Mouse (Mus musculus) splenic B cell, adult 2 months (primary cell): Measurements from ENCODE around the gene Ttf1.
"Not testable (repeated sequence)": the region's sequence is repeated elsewhere in the genome, so short reads cannot be mapped to it uniquely, and the experiment has no call there.

Source experiments
- DNase-seq: peaks from one replicate; pipeline ENCODE4 v3.0.0-alpha.2; 2011; ENCODE audit warnings: low read depth, low spot score
- H3K27me3 ChIP-seq: 2 replicates; pipeline ENCODE4 v1.6.1; 2012; ENCODE audit warnings: mild to moderate bottlenecking, low read length, moderate library complexity, mixed read lengths; ENCODE audit not compliant: control insufficient read depth, poor library complexity, insufficient read depth, severe bottlenecking
- H3K36me3 ChIP-seq: 2 replicates; pipeline ENCODE4 v1.6.1; 2012; ENCODE audit warnings: mild to moderate bottlenecking, low read length, moderate library complexity, mixed read lengths; ENCODE audit not compliant: control insufficient read depth, poor library complexity, insufficient read depth, severe bottlenecking

Ttf1 gene

DNA sequence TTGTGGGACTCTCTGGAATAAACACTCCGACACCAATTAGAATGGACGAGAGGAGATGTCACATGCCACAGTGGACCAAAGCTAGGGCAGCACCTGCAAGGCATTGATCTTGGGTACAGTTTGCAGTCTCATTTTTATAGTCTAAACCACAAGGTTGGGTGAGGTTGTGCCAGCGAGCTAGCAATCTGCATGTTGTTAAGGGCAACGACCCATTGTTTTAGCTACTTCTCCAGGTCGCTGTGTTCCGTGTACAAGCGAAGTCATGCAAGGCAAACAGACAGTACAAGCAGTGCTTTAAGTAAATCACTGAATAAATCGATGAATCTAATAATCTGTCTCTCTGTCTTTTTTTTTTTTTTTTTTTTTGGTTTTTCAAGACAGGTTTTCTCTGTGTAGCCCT is 35.6 kb downstream of the Ttf1 start:
- Histone ChIP-seq H3K36me3 (no peaks in the 10 kb centered on the region), H3K27me3 (no peaks in the 10 kb centered on the region)
- DNase-seq, result no peak

DNA sequence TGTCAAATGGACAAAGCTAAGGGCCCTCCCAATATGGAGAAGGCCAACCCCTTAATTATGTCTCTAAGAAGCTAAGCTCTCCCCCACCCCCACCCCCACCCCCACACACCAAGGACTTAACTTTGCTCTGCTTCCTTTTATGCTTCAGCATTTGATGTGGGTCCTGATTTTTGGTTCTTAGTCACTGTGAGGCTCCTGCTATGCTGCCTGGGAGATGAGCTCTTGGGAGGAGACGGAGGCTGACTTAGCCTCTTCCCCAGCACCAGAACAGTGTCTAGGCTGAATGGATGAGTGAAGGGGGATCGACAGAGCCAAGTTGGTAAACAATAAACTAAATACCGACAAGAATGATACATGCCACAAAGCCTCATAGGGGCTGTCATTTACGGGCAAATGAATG is 36.7 kb downstream of the Ttf1 start:
- DNase-seq, result no peak
- H3K36me3 ChIP-seq, result no peaks in the 10 kb centered on the region

DNA sequence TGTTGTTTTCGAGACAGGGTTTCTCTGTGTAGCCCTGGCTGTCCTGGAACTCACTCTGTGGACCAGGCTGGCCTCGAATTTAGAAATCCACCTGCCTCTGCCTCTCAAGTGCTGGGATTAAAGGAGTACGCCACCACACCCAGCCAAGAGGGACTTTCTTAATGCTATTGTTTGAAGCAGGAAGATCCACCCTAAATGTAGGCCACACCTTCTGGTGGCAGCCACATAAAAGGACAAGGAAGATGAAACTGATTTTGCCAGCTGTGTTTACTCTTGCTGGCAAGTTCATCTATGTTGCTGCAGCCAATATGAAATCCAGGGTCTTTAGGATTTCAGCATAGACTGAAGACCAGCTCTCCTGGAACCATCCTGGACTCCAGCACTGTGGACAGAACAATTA is 37.4 kb downstream of the Ttf1 start:
- no peak for DNase-seq
- Histone ChIP-seq H3K27me3 (no peaks in the 10 kb centered on the region), H3K36me3 (no peaks in the 10 kb centered on the region)

More for the DNA sequence above, 36.7 kb downstream of the Ttf1 start:
- no peaks in the 10 kb centered on the region for H3K27me3 ChIP-seq

DNA sequence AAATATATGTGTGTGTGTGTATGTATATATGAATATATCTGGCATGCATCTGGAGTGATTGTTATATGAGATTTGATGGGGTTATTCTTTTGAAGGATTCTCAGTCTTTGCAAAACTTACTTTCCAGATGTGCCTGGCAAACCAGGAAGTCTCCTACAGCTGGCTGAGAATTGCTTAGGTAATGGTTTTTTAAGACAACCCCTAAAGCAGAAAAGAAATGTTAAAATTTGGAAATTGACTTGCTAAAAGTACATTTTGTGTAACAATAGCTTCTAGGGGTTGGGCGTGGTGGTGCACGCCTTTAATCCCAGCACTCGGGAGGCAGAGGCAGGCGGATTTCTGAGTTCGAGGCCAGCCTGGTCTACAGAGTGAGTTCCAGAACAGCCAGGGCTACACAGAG is 37.9 kb downstream of the Ttf1 start:
- not testable (repeated sequence) for H3K27me3 ChIP-seq, H3K36me3 ChIP-seq

DNA sequence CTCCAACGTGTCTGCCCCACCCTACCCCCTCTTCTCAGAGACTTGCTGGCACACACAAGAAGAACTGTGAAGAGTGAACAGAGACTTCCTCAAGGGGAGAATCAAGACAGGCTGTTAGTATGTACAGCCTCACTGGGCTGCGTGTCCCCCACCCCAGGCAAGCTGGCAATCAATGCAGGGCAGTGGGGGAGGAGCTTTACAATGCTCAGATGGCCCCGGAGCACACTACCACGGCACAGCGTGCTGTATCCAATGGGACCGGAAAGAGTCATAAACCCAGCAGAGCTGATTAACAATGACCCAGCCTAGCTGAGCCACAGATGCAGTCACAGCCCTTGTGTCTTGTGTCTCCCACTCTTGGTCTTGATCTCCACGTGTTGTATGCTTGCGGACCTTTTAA is 38.7 kb downstream of the Ttf1 start:
- H3K36me3 ChIP-seq, result no peaks in the 10 kb centered on the region
- no peaks in the 10 kb centered on the region for H3K27me3 ChIP-seq
- no peak for DNase-seq

More for the DNA sequence above, 37.9 kb downstream of the Ttf1 start:
- not testable (repeated sequence) for DNase-seq

DNA sequence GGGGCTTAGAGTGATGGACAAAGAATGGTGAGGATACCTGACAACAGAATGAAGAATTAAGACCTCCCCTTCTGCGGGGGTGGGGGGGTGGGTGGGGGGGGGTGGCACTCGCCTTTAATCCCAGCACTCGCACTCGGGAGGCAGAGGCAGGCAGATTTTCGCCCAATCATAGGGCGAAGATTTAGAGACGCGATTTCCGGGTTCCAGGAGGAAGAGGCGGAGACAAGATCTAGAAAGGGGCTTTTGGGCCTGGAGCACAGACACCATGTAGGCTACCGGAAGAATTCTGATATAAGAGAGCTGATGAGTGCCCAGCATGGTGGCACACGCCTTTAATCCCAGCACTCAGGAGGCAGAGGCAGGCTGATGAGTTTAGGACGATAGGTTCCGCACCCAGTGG is 39.6 kb downstream of the Ttf1 start:
- no peak for DNase-seq
- Histone ChIP-seq H3K36me3 (no peaks in the 10 kb centered on the region), H3K27me3 (no peaks in the 10 kb centered on the region)

DNA sequence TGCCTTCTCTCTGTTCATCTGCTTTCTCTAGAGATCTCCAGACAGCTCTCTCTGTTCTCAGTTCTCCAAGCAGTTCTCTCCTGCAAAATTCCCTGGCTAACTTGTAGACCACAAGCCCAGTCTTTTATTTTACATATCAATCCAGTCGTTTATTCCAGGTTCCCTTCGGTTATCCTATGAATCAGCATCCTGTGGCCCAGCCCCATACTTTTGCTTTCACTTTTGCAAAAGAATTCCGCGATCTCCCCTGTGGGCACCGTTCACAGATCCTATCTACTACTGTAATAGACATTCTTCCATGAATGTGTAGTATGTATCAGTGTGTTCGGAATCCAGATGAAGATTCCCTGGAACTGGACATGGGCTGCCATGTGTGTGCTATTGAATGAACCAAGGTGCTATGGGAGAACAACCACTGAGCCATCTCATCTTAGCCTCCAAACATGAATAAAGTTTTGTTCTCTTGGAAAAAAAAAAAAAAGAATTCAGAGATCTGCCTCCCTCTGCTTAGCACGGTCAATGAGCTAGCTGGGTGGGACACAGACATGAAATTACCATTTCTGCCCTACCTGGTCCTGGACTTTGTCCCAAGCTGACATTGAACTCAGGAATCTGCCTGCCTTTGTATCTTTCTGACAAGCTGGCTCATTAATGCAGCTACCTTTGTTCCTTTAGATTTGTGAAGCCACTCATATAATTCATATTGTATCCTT is 40.9 kb downstream of the Ttf1 start:
- Histone ChIP-seq H3K36me3 (no peaks in the 10 kb centered on the region), H3K27me3 (no peaks in the 10 kb centered on the region)
- no peak for DNase-seq

DNA sequence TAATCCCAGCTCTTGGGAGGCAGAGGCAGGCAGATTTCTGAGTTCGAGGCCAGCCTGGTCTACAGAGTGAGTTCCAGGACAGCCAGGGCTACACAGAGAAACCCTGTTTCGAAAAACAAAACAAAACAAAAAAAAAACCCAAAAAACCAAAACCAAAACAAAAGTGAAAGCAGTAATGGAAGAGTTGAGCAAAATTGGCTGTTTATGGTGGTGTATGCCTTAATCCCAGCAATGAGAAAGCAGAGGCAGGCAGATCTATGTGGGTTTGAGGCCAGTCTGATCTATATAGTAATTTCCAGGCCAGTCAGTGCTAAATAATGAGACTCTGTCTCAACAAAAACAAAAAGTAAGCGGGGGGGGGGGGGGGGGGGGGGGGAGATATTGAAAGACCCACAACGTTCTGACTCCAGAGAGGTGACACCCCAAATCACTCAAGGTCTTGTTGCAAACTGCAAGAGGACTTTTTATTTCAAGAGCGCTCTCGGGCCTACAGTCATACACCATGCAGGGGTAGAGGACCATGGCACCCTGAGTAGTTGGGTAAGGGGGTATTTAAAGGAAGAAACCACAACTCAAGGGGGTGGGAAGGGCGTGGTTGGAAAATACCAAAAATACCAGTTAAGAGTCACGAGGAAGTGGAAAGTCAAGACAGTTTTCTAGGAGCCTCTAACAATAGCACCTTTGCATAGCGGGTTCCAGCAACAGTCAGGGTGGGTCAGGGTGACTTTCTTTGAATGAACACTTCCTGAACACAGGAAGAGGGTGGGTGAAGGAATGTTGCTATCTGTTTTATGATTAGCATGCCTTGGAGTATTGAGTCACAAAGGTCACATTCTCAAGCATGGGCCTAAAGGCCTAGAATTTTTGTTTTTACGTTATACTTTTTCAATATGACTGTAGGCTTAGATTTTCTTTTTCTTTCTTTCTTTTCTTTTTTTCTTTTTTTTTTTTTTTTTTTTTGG is 42.6 kb downstream of the Ttf1 start:
- DNase-seq, H3K27me3 ChIP-seq, H3K36me3 ChIP-seq: not testable (repeated sequence)

DNA sequence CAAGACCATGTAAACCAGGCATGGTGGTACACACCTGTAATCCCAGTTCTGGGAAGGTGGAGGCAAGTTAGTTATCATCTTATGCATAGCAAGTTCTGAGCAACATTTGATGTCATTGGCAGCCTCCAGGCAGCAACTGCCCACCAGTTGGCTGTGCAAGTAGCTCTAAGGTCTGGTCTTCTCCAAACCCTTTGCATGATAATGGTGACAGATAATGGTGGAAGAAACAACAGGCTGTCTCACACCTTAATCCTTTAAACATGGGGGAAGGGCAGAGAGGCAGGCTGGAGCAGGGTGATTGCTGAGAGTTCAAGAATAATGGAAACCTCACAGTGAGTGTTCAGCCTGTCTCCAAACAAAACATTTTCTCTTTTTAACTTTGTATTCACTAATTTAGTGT is 60.9 kb downstream of the Ttf1 start:
- DNase-seq, result no peak
- no peaks in the 10 kb centered on the region for H3K36me3 ChIP-seq
- no peaks in the 10 kb centered on the region for H3K27me3 ChIP-seq

DNA sequence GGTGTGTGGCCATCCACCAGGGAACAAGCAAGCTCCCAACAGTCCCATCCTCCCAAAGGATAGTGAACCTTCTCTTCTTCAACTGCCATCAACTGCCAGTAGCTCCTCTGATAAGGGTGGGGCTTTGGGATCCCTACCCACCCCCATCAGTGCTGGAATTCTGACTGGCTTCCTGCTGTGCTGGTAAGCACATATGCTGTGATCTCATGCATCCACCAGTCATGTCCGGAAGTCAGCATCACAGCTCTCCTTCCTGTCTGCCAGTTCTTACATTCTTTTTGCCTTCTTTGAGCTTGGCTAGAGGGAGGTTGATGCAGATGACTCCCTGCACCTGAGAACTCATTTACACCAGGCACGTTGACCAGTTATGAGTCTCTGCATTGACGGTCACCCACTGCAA is 62.4 kb downstream of the Ttf1 start:
- peak; percentile 19 for DNase-seq
- Histone ChIP-seq H3K27me3 (no peaks in the 10 kb centered on the region), H3K36me3 (no peaks in the 10 kb centered on the region)

DNA sequence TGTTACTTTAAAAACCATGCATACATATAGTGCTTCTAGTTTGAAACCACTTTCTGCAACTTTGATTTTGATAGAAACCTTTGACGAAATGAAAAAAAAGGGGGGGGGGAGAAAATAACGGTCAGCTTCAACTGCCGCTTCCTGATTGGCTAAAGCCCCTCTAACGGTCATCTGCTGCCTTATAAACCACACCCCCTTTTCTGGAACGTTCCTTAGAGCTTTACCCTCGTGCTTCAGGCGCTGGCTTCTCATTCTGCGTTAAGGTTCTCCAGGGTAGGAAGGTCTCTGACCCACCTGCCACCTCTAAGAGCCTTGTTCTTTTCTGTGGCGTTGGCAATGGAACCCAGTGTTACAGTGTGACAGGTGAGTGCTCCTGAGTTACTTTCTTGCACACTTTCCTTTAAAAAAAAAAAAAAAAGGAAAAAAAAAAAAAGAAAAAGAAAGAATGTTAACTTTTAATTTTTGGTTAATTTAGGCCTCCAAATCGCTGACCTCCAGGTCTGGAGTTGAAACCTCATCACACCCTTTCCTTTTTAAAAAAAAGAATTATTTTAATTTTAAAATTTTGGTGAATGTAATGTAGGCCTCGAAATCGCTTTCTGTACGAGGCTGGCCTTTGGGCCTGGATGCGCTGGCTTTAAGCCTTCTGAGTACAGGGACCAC is 64.0 kb downstream of the Ttf1 start, which contains the start of gene Setx:
Gene Setx (plus strand): TSS at position 275 of the 663 bp plus-strand sequence.
- Histone ChIP-seq H3K36me3 (0 out of 2 replicates have a peak, but pooled peaks cover 4% of the 10 kb centered on the region), H3K27me3 (no peaks in the 10 kb centered on the region)
- DNase-seq, result peak; percentile 43

DNA sequence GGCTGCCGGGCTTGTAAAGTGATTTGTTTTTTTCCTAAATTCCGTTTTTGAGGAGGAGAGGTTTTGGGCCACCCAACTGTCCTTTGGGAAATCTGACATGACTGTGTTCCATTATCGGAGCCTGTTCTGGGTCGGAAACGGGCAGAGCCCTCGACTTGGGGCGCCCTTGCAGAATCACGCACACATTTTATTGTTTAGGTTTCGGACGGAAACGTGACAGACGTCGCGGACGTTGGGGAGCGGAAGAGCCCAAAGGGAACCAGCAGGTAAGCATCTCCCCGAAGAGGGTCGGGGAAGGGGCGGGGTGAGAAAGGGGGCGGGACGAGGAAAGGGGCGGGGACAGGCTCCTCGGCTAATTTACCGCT is 64.5 kb downstream of the Ttf1 start:
- Histone ChIP-seq H3K27me3 (no peaks in the 10 kb centered on the region), H3K36me3 (0 out of 2 replicates have a peak, but pooled peaks cover 4% of the 10 kb centered on the region)
- DNase-seq, result no peak

DNA sequence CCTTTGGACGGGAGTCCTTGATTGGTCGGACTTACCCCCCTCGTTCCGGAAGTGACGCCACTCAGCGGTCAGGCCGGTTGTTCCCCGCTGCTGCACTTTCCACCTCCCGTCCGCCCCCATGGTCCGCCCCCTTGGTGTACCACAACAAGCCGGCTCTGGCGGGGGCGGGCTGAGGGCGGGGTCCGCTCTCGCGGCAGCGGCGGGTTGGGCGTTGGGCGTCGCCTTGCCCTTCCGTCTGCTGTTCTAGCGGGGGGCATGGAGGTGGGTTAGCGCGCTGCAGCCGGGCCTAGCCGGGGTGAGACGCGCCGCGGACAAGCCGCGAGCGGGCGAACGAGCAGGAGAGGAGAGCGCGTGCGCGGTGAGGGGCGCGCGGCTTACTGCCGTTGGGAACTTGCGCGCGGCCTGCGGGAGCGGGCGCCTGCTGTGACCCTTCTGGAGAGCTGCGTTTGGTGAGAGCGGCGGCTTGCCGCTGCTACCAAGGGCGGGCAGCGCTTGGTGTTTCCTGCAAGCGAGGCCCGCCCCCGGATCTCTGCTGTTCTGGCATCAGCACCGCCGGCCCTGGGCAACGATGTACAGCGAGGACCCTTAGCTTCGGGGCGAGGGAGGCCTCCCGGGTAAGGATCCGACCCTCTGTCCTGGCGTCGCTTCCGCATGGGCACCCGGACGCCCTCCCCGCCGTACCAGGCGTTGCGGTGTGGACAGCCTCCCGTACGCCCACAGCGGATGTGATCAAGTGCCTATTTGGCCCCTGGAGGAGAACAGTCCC is 65.1 kb downstream of the Ttf1 start:
- H3K36me3 ChIP-seq, result peaks cover 4% of the 10 kb centered on the region; the same call in 1 of the 2 replicates
- DNase-seq, result peak; percentile 100

More for the DNA sequence above, 65.1 kb downstream of the Ttf1 start:
- H3K27me3 ChIP-seq, result no peaks in the 10 kb centered on the region
